Mouse (Mus musculus) neural tube, embryonic 11.5 days (tissue): ENCODE results near the gene Camta1. TPM values are rescaled to one million over a fixed set of nuclear protein-coding genes. Genes with fewer than 3 reads are reported as not detected.

Source experiments
- polyA plus RNA-seq: library from polyadenylated mRNA; unstranded; fragments of >200 nt; fragmentation: Nextera tagmentation; extraction: Ambion mirVana; gene quantifications from 2 replicates; pipeline ENCODE4 v1.2.1, GENCODE M21; 2014

Camta1 gene
- polyA plus RNA-seq, 1 experiment from 2014 or later: 131 TPM

Other genes with a start within 250 kb of the Camta1 start
- gene Dnajc11, start 71.8 kb upstream of the Camta1 start, polyA plus RNA-seq: 80.6 and 91.3 TPM in 2 replicates
- gene Thap3, start 127.1 kb upstream of the Camta1 start, polyA plus RNA-seq: 17.4 and 20.3 TPM in 2 replicates
- gene Phf13, start 134.4 kb upstream of the Camta1 start, polyA plus RNA-seq: 27.6 and 28.8 TPM in 2 replicates
- gene Klhl21, start 146.9 kb upstream of the Camta1 start, polyA plus RNA-seq: 4.0 and 4.6 TPM in 2 replicates
- gene Zbtb48, start 165.8 kb upstream of the Camta1 start, polyA plus RNA-seq: 17.4 and 23.8 TPM in 2 replicates
- gene Tas1r1, start 176.7 kb upstream of the Camta1 start, polyA plus RNA-seq: 0.38 and 0.66 TPM in 2 replicates
- 31.8 and 32.8 TPM in 2 replicates for gene Nol9, start 177.4 kb upstream of the Camta1 start, polyA plus RNA-seq
- gene Plekhg5, start 210.6 kb upstream of the Camta1 start, polyA plus RNA-seq: 7.2 and 7.3 TPM in 2 replicates